16 mouse cellular contexts compared by ENCODE assay signal in genomic region chr5:37212938-37213708, GRCm38 (mm10).
"Had no signal": no experiment of that assay in that cellular context is flagged by ENCODE, and none has a peak within 500 bp of the region (broad histone marks: within the 10 kb centered on the region; RNA-seq: fewer than 3 reads in every experiment).

No protein-coding gene starts in this region.

- H3K36me3 ChIP-seq: limb, embryonic 10.5 days; liver, embryonic 15.5 days; midbrain, embryonic 10.5 days; neural tube, embryonic 12.5 days; stomach, embryonic 15.5 days had no signal

- DNase-seq: kidney, adult 18-20 months; kidney, postnatal 10 days; kidney, postnatal 4 days; lung, adult 2 months; lung, postnatal 4 days; midbrain, embryonic 14.5 days; thymus, adult 2 months; thymus, postnatal 25 days had no signal

- H3K27ac ChIP-seq: limb, embryonic 10.5 days; liver, embryonic 15.5 days; midbrain, embryonic 10.5 days; stomach, embryonic 15.5 days had no signal

- H3K9me3 ChIP-seq: limb, embryonic 10.5 days; liver, embryonic 15.5 days; midbrain, embryonic 10.5 days; neural tube, embryonic 12.5 days; stomach, embryonic 15.5 days had no signal

- H3K9ac ChIP-seq: liver, embryonic 15.5 days; neural tube, embryonic 12.5 days; stomach, embryonic 15.5 days had no signal

- ATAC-seq: lung, postnatal 0 days had no signal

- H3K4me2 ChIP-seq: liver, embryonic 11.5 days; liver, embryonic 15.5 days; neural tube, embryonic 12.5 days; stomach, embryonic 15.5 days had no signal

- H3K27me3 ChIP-seq: liver, embryonic 15.5 days; neural tube, embryonic 12.5 days; stomach, embryonic 15.5 days had no signal

- H3K4me3 ChIP-seq: limb, embryonic 10.5 days; liver, embryonic 15.5 days; midbrain, embryonic 10.5 days; myocyte; neural tube, embryonic 12.5 days; stomach, embryonic 15.5 days had no signal

- H3K4me1 ChIP-seq: limb, embryonic 10.5 days; liver, embryonic 15.5 days; midbrain, embryonic 10.5 days; stomach, embryonic 15.5 days had no signal
